Mouse (Mus musculus) MEL (cell line): ENCODE results near the gene Gm20388.

Source experiments
- KAT2A ChIP-seq: conservative IDR thresholded peaks from 2 replicates; pipeline ENCODE4 v1.6.1; 2012; ENCODE audit warnings: low read depth, low read length, improper control_type of control experiment, inconsistent platforms
- RCOR1 ChIP-seq: IDR thresholded peaks from 2 replicates; pipeline ENCODE4 v1.6.1; 2012; ENCODE audit warnings: low read depth, mild to moderate bottlenecking, inconsistent platforms, low read length, improper control_type of control experiment
- ZC3H11A ChIP-seq: IDR thresholded peaks from 2 replicates; pipeline ENCODE4 v1.6.1; 2012; ENCODE audit warnings: low read depth, mild to moderate bottlenecking, inconsistent platforms, low read length, improper control_type of control experiment

DNA sequence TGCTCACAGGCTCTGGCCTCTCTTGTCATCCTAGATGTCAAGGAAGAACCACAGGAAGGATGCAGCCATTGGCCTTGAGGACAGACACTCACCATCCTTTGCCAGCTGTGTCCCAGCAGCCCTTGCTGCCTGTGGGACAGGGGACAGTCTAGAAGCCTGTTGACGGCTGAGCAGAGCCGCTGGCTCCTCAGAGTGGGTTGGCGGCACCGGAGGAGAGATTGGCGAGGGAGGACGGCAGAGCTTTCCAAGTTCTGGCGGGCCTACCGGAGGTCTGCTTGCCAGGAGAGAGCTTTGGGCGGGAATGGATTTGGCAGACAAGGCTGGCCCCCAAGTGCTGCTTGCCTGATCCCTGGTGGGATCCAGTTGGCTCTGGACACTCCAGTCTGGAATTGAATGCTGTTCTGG is 483.2 kb downstream of the Gm20388 start:
- TF ChIP-seq ZC3H11A (no peak), RCOR1 (no peak), KAT2A (no peak)
